Mouse (Mus musculus) hindbrain, embryonic 11.5 days (tissue): Measurements from ENCODE around the gene Lman1l. TPM values are rescaled to one million over a fixed set of nuclear protein-coding genes. Genes with fewer than 3 reads are reported as not detected.

Experiments
- ATAC-seq: fragments of 200-750 bp; cut with Nextera tagmentation; 2 replicates; pipeline ENCODE4 v1.8.0; 2017; ENCODE audit warnings: mild to moderate bottlenecking, moderate TSS enrichment, moderate library complexity; ENCODE audit not compliant: low FRiP score
- DNase-seq: peaks from one replicate; pipeline ENCODE4 v3.0.0-alpha.2; 2015; ENCODE audit warnings: low spot score
- H3K27ac ChIP-seq: fragments of 300-500 bp; sonication (generic); 2 replicates; pipeline ENCODE4 v1.5.1; 2014; ENCODE audit warnings: mild to moderate bottlenecking, low read depth, low read length
- H3K27me3 ChIP-seq: fragments of 300-500 bp; sonication (generic); 2 replicates; pipeline ENCODE4 v1.6.1; 2014; ENCODE audit warnings: mild to moderate bottlenecking, low read length, moderate library complexity, mixed read lengths; ENCODE audit not compliant: control insufficient read depth, insufficient read depth
- H3K36me3 ChIP-seq: fragments of 300-500 bp; sonication (generic); 2 replicates; pipeline ENCODE4 v1.6.1; 2014; ENCODE audit warnings: mild to moderate bottlenecking, low read length, moderate library complexity, mixed read lengths; ENCODE audit not compliant: control insufficient read depth, insufficient read depth
- H3K4me1 ChIP-seq: fragments of 300-500 bp; sonication (generic); replicated peaks from 2 replicates; pipeline ENCODE4 v1.6.1; 2014; ENCODE audit warnings: low read length, mixed read lengths; ENCODE audit not compliant: control insufficient read depth, insufficient read depth
- H3K4me2 ChIP-seq: fragments of 300-500 bp; sonication (generic); replicated peaks from 2 replicates; pipeline ENCODE4 v1.6.1; 2014; ENCODE audit warnings: mild to moderate bottlenecking, low read depth, low read length
- H3K4me3 ChIP-seq: fragments of 300-500 bp; sonication (generic); 2 replicates; pipeline ENCODE4 v1.5.1; 2014; ENCODE audit warnings: low read depth, low read length
- H3K9ac ChIP-seq: fragments of 300-500 bp; sonication (generic); 2 replicates; pipeline ENCODE4 v1.6.1; 2014; ENCODE audit warnings: low read depth, low read length
- H3K9me3 ChIP-seq: fragments of 300-500 bp; sonication (generic); 2 replicates; pipeline ENCODE4 v1.6.1; 2016; ENCODE audit warnings: low read length; ENCODE audit not compliant: control insufficient read depth
- WGBS: fragments of 180-500 bp; shearing (Covaris S2); extraction: QIAGEN DNeasy Blood & Tissue Kit; methylation state at CpG from one replicate; pipeline ENCODE4 v1.1.7; 2014; 5-methylcytosine and 5-hydroxymethylcytosine counted together
- polyA plus RNA-seq: library from polyadenylated mRNA; unstranded; fragments of >200 nt; fragmentation: Nextera tagmentation; extraction: Ambion mirVana; gene quantifications from 2 replicates; pipeline ENCODE4 v1.2.1, GENCODE M21; 2014

Lman1l gene
- polyA plus RNA-seq, 1 experiment from 2014 or later = not detected

DNA sequence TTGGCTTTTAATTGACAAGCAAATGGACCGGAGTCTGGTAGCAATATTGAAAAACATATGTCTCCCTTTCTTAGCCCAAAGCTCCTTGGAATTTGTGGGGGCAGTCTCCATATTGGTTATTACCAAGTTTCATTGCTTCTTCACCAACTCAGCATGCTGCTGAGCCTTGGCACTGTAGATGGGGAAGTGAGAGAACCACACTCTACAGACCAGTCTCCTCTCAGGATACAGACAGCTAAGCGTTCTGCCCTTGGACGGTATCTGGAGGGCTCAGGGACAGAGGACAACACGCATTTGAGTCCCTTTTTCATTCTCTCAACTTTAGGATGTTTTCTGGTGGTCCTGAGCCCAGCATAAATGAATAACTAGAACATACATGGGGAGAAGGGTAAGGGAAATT is 61.9 kb downstream of the Lman1l start:
- Histone ChIP-seq H3K4me2 (no peak overlapping the region), H3K27ac (no peak overlapping the region), H3K4me3 (no peak overlapping the region), H3K36me3 (no peaks in the 10 kb centered on the region), H3K27me3 (no peaks in the 10 kb centered on the region), H3K4me1 (peaks cover 5% of the 10 kb centered on the region; the same call in 1 of the 2 replicates), H3K9ac (no peak overlapping the region), H3K9me3 (no peaks in the 10 kb centered on the region)
- 89% methylated on average over 4 of the region's 4 CpGs for WGBS
- DNase-seq = no peak
- no peak for ATAC-seq

DNA sequence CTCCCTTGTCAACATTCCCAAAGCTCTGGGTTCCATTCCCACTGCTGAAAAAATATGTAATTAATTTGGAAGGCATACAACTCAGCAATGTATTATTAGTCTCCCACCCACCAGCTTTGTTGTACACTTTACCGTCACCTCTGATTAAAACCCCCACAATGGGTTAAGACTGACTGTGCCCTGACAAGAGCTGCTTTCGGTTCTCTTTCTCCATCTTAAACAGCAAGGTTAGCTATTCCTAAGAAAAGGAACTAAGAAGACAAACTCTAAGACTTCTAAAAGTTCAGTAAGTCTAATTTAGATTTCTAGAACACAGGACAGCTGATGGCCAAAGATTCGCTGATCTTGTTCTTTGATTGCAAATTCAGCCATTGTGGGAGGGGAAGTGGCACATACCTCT is 63.4 kb downstream of the Lman1l start:
- Histone ChIP-seq H3K4me3 (no peak overlapping the region), H3K9ac (no peak overlapping the region), H3K27me3 (no peaks in the 10 kb centered on the region), H3K4me1 (peaks cover 5% of the 10 kb centered on the region; the same call in 1 of the 2 replicates), H3K9me3 (no peaks in the 10 kb centered on the region), H3K27ac (no peak overlapping the region), H3K4me2 (no peak overlapping the region), H3K36me3 (no peaks in the 10 kb centered on the region)
- DNase-seq = no peak
- 80% methylated on average over 3 of the region's 3 CpGs for WGBS
- ATAC-seq = no peak

Other genes with a start within 250 kb of the Lman1l start
- gene Ppcdc, start 180.7 kb downstream of the Lman1l start, polyA plus RNA-seq = 16.5 and 19.8 TPM in 2 replicates
- 17.7 and 18.3 TPM in 2 replicates for gene Scamp5, start 152.7 kb downstream of the Lman1l start, polyA plus RNA-seq
- 7.7 and 10.5 TPM in 2 replicates for gene Rpp25, start 116.7 kb downstream of the Lman1l start, polyA plus RNA-seq
- 702 and 724 TPM in 2 replicates for gene Cox5a, start 99.5 kb downstream of the Lman1l start, polyA plus RNA-seq
- gene Fam219b, start 83.2 kb downstream of the Lman1l start, polyA plus RNA-seq = 14.9 and 17.7 TPM in 2 replicates
- gene Mpi, start 68.0 kb downstream of the Lman1l start, polyA plus RNA-seq = 50.0 and 52.7 TPM in 2 replicates
- gene Scamp2, start 59.8 kb downstream of the Lman1l start, polyA plus RNA-seq = 57.6 and 57.8 TPM in 2 replicates
- 5.2 and 8.6 TPM in 2 replicates for gene Ulk3, start 31.3 kb downstream of the Lman1l start, polyA plus RNA-seq
- gene Cplx3, start 14.5 kb downstream of the Lman1l start, polyA plus RNA-seq = 0.09 and 0.11 TPM in 2 replicates
- gene Csk, start 32.9 kb upstream of the Lman1l start, polyA plus RNA-seq = 29.4 and 30.7 TPM in 2 replicates
- not detected in 2 replicates for gene Cyp1a2, start 62.9 kb upstream of the Lman1l start, polyA plus RNA-seq
- not detected in 2 replicates for gene Cyp1a1, start 67.2 kb upstream of the Lman1l start, polyA plus RNA-seq
- 23.7 and 28.4 TPM in 2 replicates for gene Edc3, start 87.8 kb upstream of the Lman1l start, polyA plus RNA-seq
- 83.8 and 91.4 TPM in 2 replicates for gene Clk3, start 145.1 kb upstream of the Lman1l start, polyA plus RNA-seq
- 21.9 and 27.7 TPM in 2 replicates for gene Arid3b, start 216.0 kb upstream of the Lman1l start, polyA plus RNA-seq